Mouse (Mus musculus): ENCODE measurements around the gene Kcnj11.

Gene Kcnj11

DNA sequence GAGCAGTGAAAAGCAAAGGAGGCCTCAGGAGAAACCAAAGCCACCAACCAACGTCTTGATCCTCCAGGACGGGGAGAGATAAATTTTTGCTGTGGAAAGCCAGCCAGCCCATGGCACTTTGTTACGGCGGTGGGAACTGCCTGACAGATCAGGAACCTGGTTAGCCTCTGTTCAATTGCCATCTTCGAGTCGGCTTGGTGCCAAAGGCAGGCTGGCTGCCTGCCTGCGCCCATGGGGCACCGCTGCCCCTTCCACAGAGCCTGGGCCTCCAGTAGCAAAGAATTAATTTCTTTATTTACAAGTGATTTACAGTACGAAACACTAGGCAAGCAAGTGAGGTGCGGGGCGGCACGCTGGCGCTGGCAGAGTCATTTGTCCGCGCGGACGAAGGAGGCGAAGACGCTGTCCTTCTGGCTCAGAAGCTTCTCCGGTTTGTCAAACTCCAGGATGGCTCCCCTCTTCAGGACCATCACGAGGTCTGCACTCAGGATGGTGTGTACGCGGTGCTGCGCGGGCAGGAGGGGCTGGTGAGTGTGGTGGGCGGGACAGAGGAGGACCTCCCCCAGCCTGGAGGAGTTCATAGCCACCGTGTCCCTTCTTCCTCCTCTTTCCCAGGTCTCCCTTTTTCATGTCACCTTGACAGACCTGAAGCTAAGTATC, 3.8 kb upstream of the Kcnj11 start:
- no peak for DNase-seq (ENCODE audit: low spot score in 2 of 2)

DNA sequence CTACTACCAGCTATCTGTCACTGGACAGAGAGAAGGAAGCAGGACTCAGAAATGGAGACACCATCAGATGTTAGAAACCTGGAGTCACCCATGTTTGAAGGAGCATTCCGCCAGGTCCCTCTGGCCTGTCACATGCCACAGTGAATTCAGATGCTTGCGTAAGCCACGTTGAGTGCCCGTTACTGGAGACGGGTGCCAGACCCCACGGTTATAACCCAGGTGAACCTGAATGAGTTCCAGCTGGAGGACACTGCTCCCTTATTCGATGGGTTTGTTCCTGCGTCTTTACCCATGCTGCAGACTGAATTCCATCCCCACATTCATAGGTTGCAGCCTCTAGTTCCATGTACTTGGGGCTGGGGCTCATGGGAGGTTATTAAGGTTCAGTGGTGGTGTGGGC, 3.2 kb upstream of the Kcnj11 start:
- DNase-seq (ENCODE audit: low spot score in 2 of 2) = no peak

DNA sequence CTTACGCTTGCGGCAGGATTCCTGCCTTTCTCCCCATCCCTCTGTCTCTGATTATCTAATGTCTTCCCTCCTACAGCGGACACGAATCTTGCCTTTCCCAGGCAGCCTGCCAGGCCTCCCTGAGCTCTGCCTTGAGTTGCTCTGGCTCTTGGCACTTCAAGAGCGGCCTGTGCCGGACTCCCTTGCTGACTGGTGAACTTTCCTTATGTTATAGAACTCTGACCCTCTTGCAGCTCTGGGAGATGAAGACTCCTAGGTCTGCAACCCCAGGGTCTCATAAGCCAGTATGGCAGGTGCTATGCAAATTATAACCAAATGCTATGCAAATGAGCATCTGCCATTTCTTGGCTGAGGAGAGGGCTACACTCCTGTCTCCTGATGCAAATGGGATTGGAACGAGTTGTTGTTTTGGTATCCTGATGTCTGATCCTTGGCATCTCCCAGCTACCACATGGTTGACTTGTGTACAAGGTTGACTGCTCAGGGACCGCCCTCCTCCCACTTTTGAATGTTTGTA, 2.6 kb upstream of the Kcnj11 start:
- peak; percentile 66 to 73 for DNase-seq (ENCODE audit: low spot score in 2 of 2)

DNA sequence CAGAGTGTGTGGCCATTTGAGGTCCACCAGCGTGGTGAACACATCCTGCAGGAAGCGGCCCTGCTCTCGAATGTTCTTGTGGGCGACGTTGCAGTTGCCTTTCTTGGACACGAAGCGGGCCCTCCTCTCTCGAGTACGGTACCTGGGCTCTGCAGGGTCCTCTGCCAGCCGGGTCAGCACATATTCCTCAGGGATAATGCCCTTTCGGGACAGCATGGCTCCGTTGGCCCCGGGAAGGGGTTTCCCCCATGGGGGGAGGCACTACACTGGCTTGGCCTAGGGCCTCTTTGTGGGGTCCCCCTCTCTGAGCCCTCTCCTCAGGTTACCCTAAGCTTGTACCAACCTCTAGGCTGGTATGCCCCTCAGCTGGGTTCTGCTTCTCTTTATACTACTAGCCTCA, 882 bp downstream of the Kcnj11 start:
- DNase-seq (ENCODE audit: low spot score in 2 of 2) = no peak

DNA sequence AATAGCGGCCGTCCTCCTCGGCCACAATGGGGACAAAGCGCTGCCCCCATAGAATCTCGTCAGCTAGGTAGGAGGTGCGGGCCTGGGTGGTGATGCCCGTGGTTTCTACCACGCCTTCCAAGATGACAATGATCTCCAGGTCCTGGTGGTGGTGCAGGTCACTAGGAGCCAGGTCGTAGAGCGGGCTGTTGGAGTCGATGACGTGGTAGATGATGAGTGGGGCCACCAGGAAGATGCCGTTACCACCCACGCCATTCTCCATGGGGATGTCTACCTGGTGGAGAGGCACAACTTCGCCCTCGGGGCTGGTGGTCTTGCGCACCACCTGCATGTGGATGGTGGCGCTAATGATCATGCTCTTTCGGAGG, 1.7 kb downstream of the Kcnj11 start:
- no peak for DNase-seq (ENCODE audit: low spot score in 2 of 2)

DNA sequence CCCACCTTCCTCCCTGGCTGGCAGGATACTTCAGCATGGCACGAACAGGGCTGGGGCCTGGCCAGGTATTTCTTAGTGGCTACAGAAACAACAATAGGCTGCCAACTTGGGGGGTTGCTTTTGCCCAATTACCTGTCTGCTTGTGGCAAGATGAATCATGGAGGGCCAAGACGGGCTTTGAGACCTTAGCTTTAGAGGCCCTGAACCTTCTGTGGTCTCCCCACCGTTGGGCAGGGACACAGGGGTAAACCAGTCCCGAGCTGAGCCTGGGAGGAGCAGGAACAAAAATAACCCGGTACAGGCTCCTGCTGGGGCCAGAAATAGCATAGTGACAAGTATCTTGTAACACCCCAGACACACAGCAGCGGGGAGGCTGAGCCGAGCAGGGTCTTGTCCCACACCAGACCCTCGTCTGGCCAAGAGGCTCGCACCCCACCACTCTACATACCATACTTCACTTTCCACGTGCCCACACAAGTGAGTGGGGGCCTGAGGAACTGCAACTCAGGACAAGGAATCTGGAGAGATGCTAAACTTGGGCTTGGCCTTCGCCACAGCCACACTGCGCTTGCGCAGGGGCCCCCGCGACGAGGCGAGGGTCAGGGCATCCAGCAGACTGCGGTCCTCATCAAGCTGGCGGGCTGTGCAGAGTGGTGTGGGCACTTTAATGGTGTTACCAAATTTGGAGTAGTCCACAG, 2.2 kb downstream of the Kcnj11 start:
- DNase-seq (ENCODE audit: low spot score in 2 of 2) = peak in 1 of 2 experiments; percentile 33

DNA sequence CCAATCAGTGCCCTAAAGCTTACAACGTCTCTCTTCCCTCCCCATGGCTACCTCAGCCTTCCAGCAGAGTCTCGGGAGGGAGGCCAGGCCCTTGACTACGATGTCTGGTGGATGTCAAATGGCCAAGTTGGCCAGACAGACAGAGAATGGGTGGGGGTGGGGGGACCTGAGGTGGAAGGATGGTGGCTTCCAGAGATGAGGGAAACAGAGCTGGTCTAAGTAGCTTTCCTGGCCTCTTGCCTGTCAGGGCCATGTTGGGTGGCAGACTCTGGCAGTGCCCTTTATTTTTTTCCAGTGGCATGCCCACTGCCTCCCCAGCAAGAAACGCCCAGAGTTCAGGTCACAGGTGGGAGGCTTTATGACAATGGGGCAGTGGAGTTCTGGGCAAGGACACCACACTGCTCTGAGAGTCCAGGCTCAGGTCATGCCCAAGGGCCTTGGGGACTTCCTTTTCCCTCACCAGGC, 3.2 kb downstream of the Kcnj11 start:
- DNase-seq (ENCODE audit: low spot score in 2 of 2) = no peak

DNA sequence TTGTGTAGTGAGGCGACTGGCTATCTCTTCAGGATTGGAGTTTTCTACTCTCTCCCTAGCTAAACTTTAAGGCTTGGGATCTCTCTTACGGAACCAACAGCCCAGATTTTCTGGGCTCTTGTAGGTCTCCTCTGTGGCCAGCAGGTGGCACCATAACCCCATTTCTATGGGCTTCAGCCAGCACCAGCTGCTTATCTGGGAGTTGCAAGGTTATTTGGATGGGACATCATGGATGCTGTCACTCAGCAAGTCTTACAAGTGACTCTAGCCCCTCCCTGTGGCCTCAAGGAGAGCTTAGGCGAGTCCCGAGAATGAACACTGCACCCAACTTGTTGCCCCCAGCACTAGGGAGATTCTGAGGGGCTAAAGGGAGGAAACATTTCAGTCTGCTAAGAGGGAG, 4.4 kb downstream of the Kcnj11 start:
- peak; percentile 67 to 71 for DNase-seq (ENCODE audit: low spot score in 2 of 2)

DNA sequence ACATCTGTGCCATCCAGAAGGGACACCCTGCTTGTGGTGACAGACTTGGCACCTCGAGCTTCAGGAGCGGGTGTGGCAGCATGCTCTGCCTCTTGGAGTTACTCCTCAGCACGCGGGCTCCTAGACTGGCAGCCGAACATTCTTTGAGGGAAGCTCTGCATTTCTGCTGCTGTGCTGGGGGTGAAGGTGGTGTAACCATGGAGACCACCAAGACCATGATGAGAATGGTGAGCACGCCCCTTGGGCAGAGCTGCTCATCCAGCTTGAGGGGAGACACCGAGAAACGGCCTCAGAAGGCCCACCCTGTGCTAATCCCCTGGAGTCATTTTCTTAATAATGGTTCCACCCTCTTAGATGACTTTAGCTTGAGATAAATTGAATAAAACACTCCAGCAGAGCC, 7.8 kb downstream of the Kcnj11 start:
- DNase-seq (ENCODE audit: low spot score in 2 of 2) = no peak

DNA sequence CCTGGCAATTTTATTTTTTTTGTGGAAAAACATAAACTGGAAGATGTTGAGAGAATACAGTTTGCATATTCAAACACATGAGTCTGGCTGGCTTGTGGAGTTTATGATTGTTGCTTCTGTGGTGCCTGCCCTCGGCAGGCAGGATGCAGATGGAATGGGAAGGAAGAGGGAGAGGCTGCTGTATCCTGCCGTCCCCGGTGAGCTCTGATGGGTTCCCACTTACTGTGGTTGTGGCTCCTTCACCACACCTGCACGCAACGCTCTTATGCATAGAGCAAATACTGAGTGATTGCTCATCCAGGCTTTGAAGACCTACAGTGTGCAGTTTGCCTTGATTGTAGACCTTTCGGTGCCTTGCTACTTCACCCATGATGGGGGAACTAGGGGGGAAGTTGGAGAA, 12.3 kb downstream of the Kcnj11 start:
- no peak for DNase-seq (ENCODE audit: low spot score in 2 of 2)

DNA sequence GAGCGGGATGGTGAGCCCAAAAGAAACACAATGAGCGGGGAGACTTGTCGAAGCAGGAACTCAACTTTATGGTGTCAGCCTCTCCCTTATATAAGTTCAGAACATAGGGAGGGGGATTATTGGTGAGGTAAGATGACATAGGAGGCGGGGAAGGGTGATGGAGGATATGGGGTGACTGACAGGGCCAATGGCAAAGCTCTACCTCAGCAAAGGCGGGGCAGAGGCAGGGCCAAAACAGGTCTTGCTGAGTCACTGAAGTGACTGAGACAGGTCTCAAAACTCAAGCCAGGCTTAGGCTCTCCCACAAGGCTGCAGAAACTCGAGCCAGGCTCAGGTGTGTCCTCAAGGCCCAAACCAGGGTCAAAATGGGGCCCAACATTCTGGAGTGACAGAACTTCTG, 14.2 kb downstream of the Kcnj11 start:
- no peak for DNase-seq (ENCODE audit: low spot score in 2 of 2)

DNA sequence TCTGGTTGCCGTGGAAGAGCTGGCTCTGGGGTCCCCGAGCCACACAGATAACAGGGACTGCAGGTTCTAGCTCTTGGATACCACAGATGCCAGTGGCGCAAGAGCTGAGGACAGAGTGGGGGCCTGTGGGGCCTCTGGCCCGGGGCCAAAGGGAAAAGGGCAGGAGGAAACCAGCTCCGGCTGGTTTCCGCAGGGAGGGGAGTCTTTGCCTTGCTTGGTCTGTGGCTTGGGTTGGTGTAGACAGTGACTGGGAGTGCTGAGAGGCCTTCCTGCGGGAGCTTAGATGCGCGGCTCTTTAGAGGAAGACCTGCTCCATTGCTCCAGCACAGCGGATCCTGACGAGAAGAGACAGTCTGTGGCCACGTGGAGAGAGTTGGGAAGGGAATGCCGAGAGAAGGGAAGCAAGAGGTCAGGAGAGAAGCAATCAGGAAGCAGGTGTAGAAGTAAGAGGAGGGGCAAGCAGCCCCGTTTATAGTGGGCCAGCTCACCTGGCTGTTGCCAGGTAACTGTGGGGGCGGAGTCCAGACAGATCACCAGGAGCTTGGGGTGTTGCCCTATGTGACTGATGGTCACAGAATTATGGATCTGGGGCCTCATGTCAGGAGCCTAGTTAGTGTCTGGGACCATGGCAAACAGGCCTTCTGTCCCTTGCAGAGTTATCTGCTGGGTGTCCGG, 15.6 kb downstream of the Kcnj11 start:
- DNase-seq (ENCODE audit: low spot score in 2 of 2) = no peak

DNA sequence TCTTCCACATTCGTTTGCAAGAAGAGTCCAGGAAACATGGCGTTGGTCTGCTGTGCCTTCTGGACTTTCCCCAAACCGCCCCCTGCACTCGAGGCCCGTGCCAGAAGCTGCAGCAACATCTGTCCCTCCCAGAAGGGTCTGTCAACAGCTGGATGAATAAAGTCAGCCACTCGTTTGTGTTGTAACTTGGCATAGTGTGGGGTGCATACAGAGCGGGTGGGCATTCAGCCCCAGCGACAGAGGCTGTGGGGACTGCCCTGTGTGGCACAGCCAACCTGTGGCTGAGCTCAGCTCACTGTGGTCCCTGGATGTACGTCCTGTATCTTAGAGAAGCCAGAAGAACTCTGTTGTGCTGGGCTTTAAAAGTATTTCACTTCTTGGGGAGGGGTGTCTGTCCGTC, 16.5 kb downstream of the Kcnj11 start:
- DNase-seq (ENCODE audit: low spot score in 2 of 2) = no peak

DNA sequence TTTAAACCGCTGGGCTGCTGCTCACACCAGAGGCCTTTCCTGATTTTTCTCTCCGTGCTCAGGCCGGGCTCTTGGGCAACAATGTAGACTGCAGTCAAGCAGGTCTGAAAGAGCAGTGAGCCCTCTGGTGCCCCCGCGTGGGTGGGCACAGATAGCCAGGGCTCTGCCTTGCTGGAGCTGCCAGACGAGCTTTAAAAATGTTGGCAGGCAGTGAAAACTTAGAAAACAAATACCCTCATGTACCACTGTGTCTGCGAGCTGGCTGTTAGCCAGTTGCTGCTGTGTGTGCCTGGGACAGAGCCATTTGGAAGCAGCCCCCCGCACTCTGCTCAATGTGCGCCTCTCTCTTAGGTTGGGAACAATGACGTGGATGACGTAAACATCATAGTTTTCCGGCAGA, 22.9 kb downstream of the Kcnj11 start:
- no peak for DNase-seq (ENCODE audit: low spot score in 2 of 2)

DNA sequence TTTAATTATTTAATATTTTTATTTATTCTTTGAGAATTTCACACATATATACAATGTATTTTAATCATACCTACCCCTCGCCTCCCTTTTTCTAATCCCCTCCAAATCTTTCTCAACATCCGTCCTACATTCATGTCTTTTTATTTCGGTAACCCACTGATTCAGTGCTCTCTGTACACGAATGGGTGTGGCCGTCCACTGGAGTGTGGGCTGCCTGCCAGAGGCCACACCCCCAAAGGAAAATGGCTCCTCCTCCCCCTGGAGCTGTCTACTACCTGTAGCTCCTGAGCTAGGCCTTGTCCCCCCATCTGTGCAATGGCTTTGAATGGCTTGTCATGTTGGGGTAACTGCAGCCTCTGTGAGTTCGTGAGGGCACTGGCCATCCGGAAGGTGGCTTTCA, 23.7 kb downstream of the Kcnj11 start:
- DNase-seq (ENCODE audit: low spot score in 2 of 2) = no peak

DNA sequence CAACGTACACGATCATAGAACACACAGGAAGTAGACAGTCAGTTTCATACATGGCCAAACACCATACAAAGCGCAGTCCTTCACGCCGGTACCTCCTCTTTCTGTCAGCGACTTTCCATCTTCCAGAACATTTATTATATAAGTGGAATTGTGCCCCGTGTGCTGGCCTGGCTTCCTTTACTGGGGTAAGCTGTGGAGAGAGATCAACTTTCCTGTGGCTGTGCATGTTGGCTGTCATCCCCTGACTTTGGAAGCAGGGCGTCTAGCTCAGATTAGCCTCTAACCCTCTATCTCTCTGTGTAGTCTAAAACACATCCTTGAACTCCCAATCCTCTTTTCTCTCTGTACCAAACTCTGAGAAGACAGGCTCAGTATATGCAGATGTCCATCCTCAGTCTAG, 31.7 kb downstream of the Kcnj11 start:
- no peak for DNase-seq (ENCODE audit: low spot score in 2 of 2)

DNA sequence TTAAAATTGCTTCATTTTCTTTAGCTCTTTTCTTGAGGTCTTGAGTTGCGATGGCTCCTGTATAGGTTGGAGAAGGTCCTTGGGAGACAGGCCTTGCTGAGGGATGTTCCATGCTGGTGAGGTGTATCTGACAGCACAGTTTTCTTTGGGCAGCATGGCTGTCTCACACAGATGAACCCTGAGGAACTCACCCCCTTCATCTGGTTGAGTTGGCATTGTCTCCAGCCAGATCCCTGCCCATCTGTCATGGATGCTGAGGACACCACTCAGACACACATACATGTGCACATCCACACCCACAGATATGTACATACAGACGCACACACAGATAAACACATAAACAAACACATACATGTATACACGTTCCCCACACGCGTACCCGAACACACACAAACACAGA, 37.3 kb downstream of the Kcnj11 start:
- DNase-seq (ENCODE audit: low spot score in 2 of 2) = no peak

DNA sequence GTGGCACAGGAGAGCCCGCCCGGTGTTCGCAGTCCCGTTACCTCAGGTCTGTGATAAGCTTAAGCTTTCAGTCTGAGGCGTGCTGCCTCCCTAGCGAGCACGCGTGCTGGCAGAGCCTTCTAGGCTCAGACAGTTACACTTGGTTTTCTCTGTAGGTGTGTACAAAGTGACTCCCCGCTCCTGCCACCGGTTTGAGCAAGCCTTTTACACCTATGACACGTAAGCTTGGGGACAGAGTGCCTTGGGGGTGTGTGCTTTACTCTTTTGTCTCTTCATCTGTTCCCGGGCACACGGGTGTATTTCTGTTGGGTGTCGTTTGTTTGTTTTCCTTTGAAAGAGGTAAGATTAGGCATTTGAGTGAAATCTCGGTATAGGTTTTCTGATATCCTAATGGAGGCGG, 39.0 kb downstream of the Kcnj11 start:
- DNase-seq (ENCODE audit: low spot score in 2 of 2) = no peak

DNA sequence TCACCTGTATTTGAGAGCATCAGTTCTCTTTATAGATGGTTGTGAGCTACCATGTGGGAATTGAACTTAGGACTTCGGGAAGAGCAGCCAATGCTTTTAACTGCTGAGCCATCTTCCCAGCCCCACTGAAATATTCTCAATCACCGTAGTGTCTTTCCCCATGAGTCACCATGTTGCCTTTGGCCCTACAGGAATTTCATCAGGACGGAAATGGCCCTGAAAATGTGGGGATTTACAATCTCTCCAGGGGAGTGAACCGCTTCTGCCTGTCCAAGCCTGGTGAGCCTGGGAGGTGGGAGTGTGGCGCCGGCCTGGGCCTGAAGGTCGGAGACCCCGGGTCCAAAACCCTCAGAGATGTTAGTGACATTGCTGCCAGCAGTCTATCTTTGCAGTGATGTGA, 39.9 kb downstream of the Kcnj11 start:
- DNase-seq (ENCODE audit: low spot score in 2 of 2) = no peak

DNA sequence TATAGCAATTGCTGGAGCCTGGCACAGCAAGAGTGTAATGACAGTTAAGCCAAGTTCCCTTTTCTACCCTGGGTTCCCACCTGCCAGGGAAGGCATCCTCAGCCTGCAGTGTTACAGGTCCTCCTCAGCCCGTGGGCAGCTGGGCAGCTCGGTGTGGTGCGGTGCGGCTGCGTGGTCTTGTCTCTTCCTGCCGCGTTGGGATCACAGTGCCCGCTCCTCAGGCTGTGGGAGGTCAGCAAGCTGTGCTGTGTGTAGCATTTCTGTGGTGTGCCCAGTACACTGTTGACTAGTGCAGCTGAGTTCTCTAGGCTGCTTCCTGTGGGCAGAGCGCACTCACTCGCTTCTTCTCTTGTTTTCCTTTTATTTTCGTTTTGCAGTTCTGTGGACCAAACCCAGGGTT, 41.7 kb downstream of the Kcnj11 start:
- no peak for DNase-seq (ENCODE audit: low spot score in 2 of 2)

DNA sequence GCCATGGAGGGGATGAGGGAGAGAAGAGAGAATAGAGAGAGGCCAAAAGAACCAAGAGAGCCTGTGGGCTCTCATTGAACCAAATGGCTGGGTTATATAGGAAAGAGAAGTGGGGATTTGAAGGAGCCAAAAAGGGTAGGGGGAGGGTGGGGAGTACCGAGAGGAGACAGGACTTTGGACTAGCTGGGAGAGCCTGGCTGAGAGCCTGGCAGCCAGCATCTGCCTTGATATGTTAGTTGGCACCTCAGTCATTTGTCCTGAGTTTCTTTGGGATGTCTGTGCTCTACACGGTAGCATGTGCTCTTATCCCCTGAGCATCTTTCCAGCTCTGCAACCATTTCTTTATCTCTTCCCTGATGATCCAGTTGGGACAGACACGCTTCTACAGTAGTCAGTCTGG, 47.0 kb downstream of the Kcnj11 start:
- DNase-seq (ENCODE audit: low spot score in 2 of 2) = no peak

DNA sequence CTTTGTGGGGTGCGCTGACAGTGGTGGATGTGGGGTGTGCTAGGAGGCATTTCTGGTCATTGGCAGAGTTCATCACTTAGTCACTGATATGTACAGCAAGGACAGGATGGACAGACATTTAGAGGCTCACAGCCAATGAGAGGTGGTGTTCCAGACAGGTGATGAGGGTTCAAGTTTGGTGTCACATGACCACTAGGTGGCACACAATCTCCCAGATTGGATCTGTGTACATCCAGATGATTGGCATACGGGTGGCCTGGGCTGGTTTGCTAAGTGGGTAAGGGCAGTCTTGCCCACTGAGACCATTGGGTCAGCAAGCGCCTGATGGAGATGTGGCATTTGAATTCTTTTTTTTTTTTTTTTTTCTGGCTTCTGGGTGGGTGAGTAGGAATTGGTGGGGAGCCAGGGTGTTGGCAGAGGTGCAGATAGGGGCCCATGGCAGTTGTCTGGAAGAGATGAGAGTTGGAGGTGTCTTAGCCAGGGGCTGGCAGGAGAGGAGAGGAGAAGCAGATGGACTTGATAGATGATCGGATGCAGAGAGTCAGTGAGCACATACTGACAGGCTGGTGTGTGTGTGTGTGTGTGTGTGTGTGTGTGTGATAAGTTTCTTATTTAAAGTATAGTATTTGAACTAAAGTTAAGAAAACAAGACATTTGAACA, 48.3 kb downstream of the Kcnj11 start:
- no peak for DNase-seq (ENCODE audit: low spot score in 2 of 2)
